Mouse (Mus musculus) kidney, adult 2 months (tissue): ENCODE measurements at regions not wholly inside any gene's neighbourhood (a gene's known extent, or its start where the extent isn't known, plus 50 kb on each side); places are given as distances from the start of the nearest gene placed in this dataset.
A peak's percentile ranks its signal among the peaks of the same experiment; 100 is the strongest.

Experiments
- DNase-seq: peaks from one replicate; pipeline ENCODE4 v3.0.0; 2021
- H3K27ac ChIP-seq: fragments of 200-500 bp; 2 replicates; pipeline ENCODE4 v1.5.1; 2012; ENCODE audit warnings: low read depth, low read length, control low read depth, inconsistent platforms; ENCODE audit not compliant: insufficient read depth
- H3K27me3 ChIP-seq: fragments of 200-500 bp; replicated peaks from 2 replicates; pipeline ENCODE4 v1.6.1; 2012; ENCODE audit warnings: mild to moderate bottlenecking, moderate library complexity, low read length, inconsistent platforms; ENCODE audit not compliant: control insufficient read depth, insufficient read depth
- H3K36me3 ChIP-seq: fragments of 200-500 bp; 2 replicates; pipeline ENCODE4 v1.6.1; 2012; ENCODE audit warnings: mild to moderate bottlenecking, moderate library complexity, low read length, inconsistent platforms; ENCODE audit not compliant: control insufficient read depth, insufficient read depth
- H3K4me1 ChIP-seq: fragments of 200-500 bp; 2 replicates; pipeline ENCODE4 v1.6.1; 2011; ENCODE audit warnings: low read length; ENCODE audit not compliant: control insufficient read depth, insufficient read depth
- H3K4me3 ChIP-seq: fragments of 200-500 bp; 2 replicates; pipeline ENCODE4 v1.5.1; 2011; ENCODE audit warnings: mild to moderate bottlenecking, low read depth, low read length, control low read depth; ENCODE audit not compliant: insufficient read depth
- CTCF ChIP-seq: fragments of 200-500 bp; conservative IDR thresholded peaks from 2 replicates; pipeline ENCODE4 v1.5.1; 2011; ENCODE audit warnings: low read depth, mild to moderate bottlenecking, control low read depth, low read length, moderate library complexity, mixed read lengths; ENCODE audit not compliant: insufficient read depth, insufficient read length
- POLR2A ChIP-seq: fragments of 200-500 bp; IDR thresholded peaks from one replicate; pipeline ENCODE4 v1.6.1; 2011; ENCODE audit warnings: low read depth, low read length, control low read depth
- WGBS: fragments of 180-500 bp; shearing (Covaris S2); methylation state at CpG from one replicate; pipeline ENCODE4 v1.1.7; 2018; 5-methylcytosine and 5-hydroxymethylcytosine counted together

- no peaks in the 10 kb centered on the region for H3K27me3 ChIP-seq
- TF ChIP-seq CTCF, result no peak
- no peak for TF ChIP-seq POLR2A
- no peak for DNase-seq
- no peak overlapping the region for H3K27ac ChIP-seq
- H3K4me1 ChIP-seq, result no peaks in the 10 kb centered on the region
- no peaks in the 10 kb centered on the region for H3K36me3 ChIP-seq
- no peak overlapping the region for H3K4me3 ChIP-seq
- 84% methylated on average over 13 of the region's 13 CpGs for WGBS
Observed at GRCm38 (mm10) chr10:92298693-92299092, 423.5 kb downstream of the Nedd1 start.

- WGBS, result 71% methylated on average over 4 of the region's 4 CpGs
Observed at GRCm38 (mm10) chr10:92296837-92297236, 425.4 kb downstream of the Nedd1 start.

GRCm38 (mm10) chr10:92296303-92296702 is 425.9 kb downstream of the Nedd1 start:
- peak; percentile 5 for DNase-seq
- Histone ChIP-seq H3K4me3 (no peak overlapping the region), H3K27ac (no peak overlapping the region), H3K4me1 (no peaks in the 10 kb centered on the region), H3K27me3 (no peaks in the 10 kb centered on the region), H3K36me3 (no peaks in the 10 kb centered on the region)
- TF ChIP-seq POLR2A (no peak), CTCF (no peak)
- WGBS, result 39% methylated on average over 9 of the region's 9 CpGs

More at GRCm38 (mm10) chr10:92296837-92297236, 425.4 kb downstream of the Nedd1 start:
- TF ChIP-seq POLR2A, result no peak
- TF ChIP-seq CTCF, result no peak
- Histone ChIP-seq H3K27me3 (no peaks in the 10 kb centered on the region), H3K4me3 (no peak overlapping the region), H3K36me3 (no peaks in the 10 kb centered on the region), H3K4me1 (no peaks in the 10 kb centered on the region), H3K27ac (no peak overlapping the region)
- DNase-seq, result no peak

- no peaks in the 10 kb centered on the region for H3K36me3 ChIP-seq
- DNase-seq, result no peak
- no peak overlapping the region for H3K27ac ChIP-seq
- no peak for TF ChIP-seq CTCF
- TF ChIP-seq POLR2A, result no peak
- no peaks in the 10 kb centered on the region for H3K4me1 ChIP-seq
- 52% methylated on average over 4 of the region's 4 CpGs for WGBS
- H3K27me3 ChIP-seq, result no peaks in the 10 kb centered on the region; the same call in 1 of the 2 replicates
- no peak overlapping the region for H3K4me3 ChIP-seq
Observed at GRCm38 (mm10) chr10:92293261-92293660, 429.0 kb downstream of the Nedd1 start.

GRCm38 (mm10) chr10:92289230-92289629 is 433.0 kb downstream of the Nedd1 start:
- H3K4me1 ChIP-seq, result no peaks in the 10 kb centered on the region
- 68% methylated on average over 5 of the region's 5 CpGs for WGBS
- H3K36me3 ChIP-seq, result no peaks in the 10 kb centered on the region
- H3K4me3 ChIP-seq, result no peak overlapping the region
- TF ChIP-seq POLR2A (no peak), CTCF (no peak)
- no peak overlapping the region for H3K27ac ChIP-seq
- DNase-seq, result no peak
- H3K27me3 ChIP-seq, result no peaks in the 10 kb centered on the region; the same call in 1 of the 2 replicates

- Histone ChIP-seq H3K4me3 (no peak overlapping the region), H3K27me3 (no peaks in the 10 kb centered on the region), H3K27ac (no peak overlapping the region), H3K36me3 (no peaks in the 10 kb centered on the region), H3K4me1 (no peaks in the 10 kb centered on the region)
- no peak for TF ChIP-seq POLR2A
- TF ChIP-seq CTCF, result no peak
- DNase-seq, result no peak
- 33% methylated on average over 4 of the region's 4 CpGs for WGBS
Observed at GRCm38 (mm10) chr10:92284231-92284630, 438.0 kb downstream of the Nedd1 start.

GRCm38 (mm10) chr10:92277981-92278380 is 444.2 kb downstream of the Nedd1 start:
- no peak for TF ChIP-seq POLR2A
- TF ChIP-seq CTCF, result no peak
- WGBS, result 25% methylated on average over 2 of the region's 2 CpGs
- Histone ChIP-seq H3K4me1 (no peaks in the 10 kb centered on the region), H3K27me3 (no peaks in the 10 kb centered on the region), H3K27ac (no peak overlapping the region), H3K36me3 (no peaks in the 10 kb centered on the region), H3K4me3 (no peak overlapping the region)
- DNase-seq, result peak; percentile 12
